Mouse (Mus musculus): ENCODE data around the gene Phactr3.

- TF ChIP-seq POLR2A (IDR thresholded peaks at IDR 0.05; ENCODE audit: borderline replicate concordance, low read depth, low read length): no peak
- TF ChIP-seq CTCF (IDR thresholded peaks at IDR 0.05; ENCODE audit: low read depth, low read length): no peak
Measured at GRCm38 (mm10) chr2:178196038-178196437, 77.3 kb downstream of the Phactr3 start.

All from bone marrow macrophage, adult 2 months (primary cell).